Mouse (Mus musculus) layer of hippocampus, postnatal 14 days (tissue): ENCODE measurements around the gene Cops6. TPM values are rescaled to one million over a fixed set of nuclear protein-coding genes. Genes with fewer than 3 reads are reported as not detected.

ENCODE experiments used
- DNase-seq, 2 experiments: peaks; one replicate each; pipeline ENCODE4 v3.0.0; 2021 to 2022; ENCODE audit warnings: low spot score in 2 of 2, mixed read lengths in 1 of 2
- microRNA-seq, 2 experiments: library from miRNA; unstranded; fragments of <30 nt; microRNA quantifications; one replicate each; pipeline ENCODE4 v1.2.0; 2021
- total RNA-seq, 2 experiments: library from RNA; stranded (reverse); gene quantifications; 2 replicates each; pipeline ENCODE4 v1.2.3; 2021

Cops6 gene
- total RNA-seq, 2 experiments from 2014 or later: 132 to 144 TPM

DNA sequence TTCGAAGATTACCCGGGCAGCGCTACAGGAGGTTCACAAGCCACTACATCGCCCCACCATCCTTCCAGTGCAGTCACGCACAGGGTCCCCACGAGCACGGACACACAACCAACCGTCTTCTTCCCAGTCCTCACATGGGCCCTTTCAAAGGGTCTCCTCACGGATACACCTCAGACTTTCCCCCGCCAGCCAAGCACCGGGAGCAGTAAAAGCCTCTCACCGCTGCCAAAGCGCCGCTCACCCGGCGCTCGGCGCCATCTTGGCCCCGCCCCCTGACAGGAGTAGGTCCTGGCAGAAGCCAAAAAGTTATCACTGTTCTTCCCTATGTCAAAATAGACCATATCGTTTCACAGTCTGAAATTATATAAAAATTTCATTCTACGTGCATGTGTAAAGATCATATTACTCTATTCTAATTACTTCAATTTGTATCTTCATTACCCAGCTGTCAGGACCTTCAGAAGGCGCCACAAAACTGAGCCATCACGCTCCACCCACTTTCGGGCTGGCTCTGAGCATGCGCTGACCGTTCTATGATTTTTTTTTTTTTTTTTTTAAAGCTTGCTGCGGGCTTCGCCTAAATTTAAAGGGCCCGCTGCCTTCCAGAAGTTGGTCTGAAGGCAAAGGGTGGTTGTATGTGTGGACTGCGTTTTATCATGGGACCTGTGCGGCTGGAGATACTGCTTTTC is 26.2 kb downstream of the Cops6 start, which contains the start of the genes Taf6 and Cnpy4:
Taf6 (minus strand) TSS at position 502 of the 689 bp plus-strand sequence.
Cnpy4 (plus strand) TSS at position 536 of the 689 bp plus-strand sequence.
- peak; percentile 75 to 92 for DNase-seq

DNA sequence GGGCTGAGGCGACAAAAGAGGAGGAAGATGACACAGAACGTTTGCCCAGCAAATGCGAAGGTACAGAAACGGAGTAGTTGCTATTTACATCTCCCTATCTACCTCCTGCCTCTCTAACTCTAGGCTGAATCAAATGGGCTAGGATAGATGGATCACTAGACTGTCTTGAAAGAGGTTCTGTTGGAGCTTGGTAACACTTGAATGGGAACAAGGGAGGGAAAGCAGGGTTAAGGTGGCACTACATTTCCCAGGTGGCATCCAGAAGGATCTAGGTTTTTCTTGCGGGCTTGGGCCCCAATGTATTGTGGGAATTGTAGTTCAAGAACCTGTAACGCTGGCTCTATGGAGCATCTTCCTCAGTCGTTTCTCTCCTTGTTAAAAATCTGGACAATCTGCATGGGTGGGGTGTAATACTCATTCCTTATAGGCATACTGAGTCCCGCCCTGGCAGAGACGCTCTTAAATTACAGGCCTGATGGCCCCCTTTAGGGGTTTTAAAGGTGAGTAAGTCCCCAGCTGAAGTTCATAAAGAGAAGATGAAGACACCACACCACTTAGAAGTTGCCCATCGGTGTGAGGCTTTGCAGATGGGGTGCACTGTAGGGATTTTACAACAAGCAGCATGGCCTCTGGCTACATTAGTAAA is 26.9 kb downstream of the Cops6 start:
- DNase-seq: peak; percentile 63 to 86

DNA sequence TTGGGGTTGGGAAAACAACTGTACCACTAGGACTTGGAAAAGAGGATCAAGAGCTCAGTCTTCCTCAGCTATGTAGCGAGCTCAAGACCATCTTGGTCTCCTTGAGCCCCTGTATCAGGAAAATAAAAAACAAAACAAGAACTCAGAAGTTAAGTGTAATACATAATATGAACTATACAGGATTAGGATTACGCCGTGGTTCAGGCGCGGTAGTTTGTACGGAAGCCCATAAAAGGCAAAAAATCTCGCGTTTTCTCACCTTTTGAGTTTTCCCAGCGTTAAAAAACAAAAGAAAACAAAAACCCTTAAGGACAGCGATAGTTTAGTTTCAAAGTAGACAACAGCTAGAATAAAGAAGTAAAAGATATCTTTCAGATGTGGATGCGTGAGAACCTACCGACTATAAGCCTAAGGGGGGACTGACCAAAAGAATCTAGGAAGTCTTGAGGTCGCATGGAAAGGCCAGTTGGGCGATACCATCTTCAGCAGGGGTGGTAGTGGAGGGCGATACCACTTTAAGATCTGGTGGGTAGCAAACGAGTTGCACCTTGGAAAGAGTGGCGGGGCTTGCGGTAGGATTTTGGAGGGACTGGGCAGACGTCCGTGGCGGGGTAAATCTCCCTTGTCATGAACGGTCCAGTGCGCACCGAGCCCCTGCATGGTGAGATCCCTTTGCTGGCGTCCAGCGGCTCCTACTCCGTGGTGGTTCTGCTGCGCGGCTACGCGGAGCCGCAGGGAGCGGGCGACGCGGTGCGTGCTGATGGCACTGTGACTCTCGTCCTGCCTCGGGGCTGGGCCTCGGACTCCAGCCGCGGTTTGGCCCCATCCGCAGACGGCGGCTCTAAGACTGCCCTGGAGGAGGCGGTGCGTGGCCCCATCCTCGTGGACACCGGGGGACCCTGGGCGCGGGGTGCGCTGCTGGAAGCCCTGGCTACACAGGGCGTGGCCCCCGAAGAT is 33.2 kb downstream of the Cops6 start, which contains the start of gene Mblac1:
Mblac1 (plus strand) TSS at position 544 of the 957 bp plus-strand sequence.
- DNase-seq: peak; percentile 82 to 88

DNA sequence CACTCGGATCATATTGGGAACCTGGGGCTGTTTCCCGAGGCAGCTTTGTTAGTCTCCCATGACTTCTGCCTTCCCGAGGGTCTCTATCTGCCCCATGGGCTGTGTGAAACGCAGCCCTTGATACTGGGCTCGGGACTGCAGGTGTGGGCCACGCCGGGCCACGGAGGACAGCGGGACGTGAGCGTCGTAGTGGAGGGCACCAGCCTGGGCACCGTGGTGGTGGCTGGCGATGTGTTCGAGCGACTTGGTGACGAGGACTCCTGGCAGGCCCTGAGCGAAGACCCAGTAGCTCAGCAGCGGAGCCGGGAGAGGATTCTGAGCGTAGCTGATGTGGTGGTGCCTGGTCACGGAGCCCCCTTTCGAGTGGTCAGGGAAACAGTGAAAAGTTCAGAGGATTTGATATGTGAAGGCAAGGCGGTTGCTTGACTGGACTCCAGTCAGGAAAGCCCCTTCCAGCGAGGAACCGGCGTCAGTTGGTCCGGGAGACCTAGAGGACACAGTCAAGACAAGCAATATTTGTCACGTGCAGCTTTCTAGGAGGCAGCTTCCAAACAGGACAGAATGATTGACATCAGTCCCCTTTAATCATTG is 34.0 kb downstream of the Cops6 start:
- peak; percentile 45 to 50 for DNase-seq

DNA sequence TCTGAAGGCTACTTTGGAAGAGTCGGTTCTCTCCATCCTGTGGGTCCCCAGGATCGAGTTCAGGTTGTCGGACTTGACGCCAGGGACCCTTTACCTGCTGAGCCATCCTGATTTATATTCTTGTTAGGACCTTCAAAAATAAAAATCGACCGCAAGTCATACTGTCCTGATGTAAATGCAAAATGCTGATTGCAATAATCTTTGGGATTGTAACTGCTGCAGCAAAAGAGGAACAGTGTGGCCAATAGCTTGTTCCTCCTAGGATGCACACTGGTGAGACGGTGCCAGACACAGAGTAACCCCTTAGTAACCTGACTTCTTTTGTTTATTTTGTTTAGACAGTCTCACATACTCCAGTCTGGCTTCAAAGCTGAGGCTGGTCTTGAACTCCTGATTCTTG is 34.6 kb downstream of the Cops6 start:
- no peak for DNase-seq

DNA sequence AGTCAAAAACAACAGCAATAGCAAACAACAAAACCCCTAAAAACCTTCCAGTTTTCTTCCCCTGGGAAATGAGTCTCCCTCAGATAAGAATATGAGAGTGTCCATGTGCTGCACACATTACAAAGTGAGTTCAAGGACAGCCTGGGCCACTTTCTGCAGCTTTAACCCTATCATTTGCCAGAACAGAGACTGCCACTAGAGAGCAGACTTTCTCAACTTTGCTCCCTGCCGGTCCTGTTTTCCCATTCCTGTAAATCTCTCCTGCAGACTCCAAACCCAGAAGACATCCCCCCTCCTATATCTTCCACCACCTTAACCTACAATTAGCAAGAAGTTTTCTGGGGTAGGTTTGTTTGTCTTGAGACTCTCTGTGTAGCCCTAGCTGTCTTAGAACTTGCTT is 38.7 kb downstream of the Cops6 start:
- DNase-seq: no peak

DNA sequence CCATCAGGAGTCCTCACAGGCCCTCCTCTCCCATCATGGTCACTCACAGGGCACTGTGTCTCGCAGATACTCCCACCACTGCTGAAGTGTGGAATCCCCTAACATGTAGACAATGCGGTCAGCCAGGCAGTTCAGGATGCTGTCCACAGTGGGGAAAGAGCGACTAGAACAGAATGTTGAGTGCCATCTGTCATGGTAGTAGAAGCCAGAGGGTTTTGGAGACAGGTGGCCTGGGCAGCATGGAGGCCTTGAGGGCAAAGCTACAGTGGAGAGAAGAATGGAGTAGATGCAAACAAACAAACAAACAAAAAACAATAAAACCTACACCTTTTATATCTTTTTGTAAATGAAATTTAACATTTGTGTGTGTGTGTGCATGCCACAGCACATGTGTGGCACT is 41.2 kb downstream of the Cops6 start:
- no peak for DNase-seq

DNA sequence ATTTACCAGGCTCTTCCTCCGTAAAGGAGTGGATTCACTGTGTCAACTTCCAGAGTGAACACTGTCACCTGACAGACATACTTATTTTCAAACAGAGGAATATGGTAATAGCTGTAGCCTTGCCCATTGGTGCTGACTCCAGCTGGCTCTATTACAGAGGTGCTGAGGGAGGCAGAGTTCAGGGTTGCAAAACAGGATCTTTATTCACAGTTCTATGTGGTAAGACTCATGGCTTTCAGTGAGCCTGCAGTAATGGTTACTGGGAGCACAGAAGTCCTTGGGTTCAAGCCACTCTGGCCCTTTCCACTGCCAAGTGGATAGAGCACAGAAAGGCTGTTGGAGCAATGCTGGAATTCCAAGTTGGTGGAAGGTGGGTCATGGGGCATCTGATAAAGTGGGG is 46.4 kb downstream of the Cops6 start:
- no peak for DNase-seq

DNA sequence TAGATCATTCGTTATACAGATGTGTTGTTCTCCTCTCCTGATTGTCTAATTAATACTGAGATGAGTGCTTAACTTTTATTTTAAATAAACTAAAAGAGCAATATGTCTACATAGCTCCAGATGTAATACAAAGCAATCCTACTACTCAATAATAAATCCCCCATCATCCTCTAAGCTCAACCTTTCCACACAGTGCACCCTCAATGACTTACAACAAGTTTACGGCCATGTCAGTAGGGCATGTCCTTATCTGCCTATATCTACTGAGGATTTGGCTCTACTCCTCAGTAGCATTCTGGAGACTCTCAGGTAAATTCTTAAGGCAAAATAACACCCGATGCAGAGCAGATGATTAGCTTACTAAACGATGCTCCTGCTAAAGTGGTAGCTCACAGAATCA is 47.0 kb downstream of the Cops6 start:
- no peak for DNase-seq

Small RNA genes within 50 kb of the gene (microRNA-seq; reads per million reads assigned to microRNA genes)
- gene Mir106b: 687 to 992 reads per million in 2 experiments
- gene Mir25: 88.4 to 112 reads per million in 2 experiments
- 4,079 to 4,811 reads per million in 2 experiments for gene Mir93

Other genes starting within 250 kb of the Cops6 start
- gene Cyp3a13, start 239.5 kb upstream of the Cops6 start, total RNA-seq: under 1 TPM in 1 of 2 experiments, not detected in 1; 0.29 TPM
- 10 to 100 TPM; 25.4 to 25.7 TPM for gene Gjc3, start 198.0 kb upstream of the Cops6 start, total RNA-seq
- not detected for gene Azgp1, start 179.6 kb upstream of the Cops6 start, total RNA-seq
- gene Smok3a, start 139.8 kb upstream of the Cops6 start, total RNA-seq: not detected
- not detected for gene Smok3b, start 139.6 kb upstream of the Cops6 start, total RNA-seq
- gene Smok3c, start 107.9 kb upstream of the Cops6 start, total RNA-seq: not detected
- 10 to 100 TPM; 42.8 to 44.7 TPM for gene Zkscan1, start 76.0 kb upstream of the Cops6 start, total RNA-seq
- 10 to 100 TPM; 18.2 to 18.3 TPM for gene Zscan21, start 44.2 kb upstream of the Cops6 start, total RNA-seq
- 10 to 100 TPM in 1 of 2 experiments, 1 to 10 TPM in 1; 9.5 to 13.3 TPM for gene Zfp113, start 5.3 kb upstream of the Cops6 start, total RNA-seq
- 10 to 100 TPM; 23.7 to 26.6 TPM for gene Ap4m1, start 10.9 kb downstream of the Cops6 start, total RNA-seq
- gene Mcm7, start 11.4 kb downstream of the Cops6 start, total RNA-seq: 10 to 100 TPM; 21.3 to 21.8 TPM
- 10 to 100 TPM; 33.8 to 36.0 TPM for gene Taf6, start 26.4 kb downstream of the Cops6 start, total RNA-seq
- 10 to 100 TPM; 13.0 to 15.9 TPM for gene Cnpy4, start 26.4 kb downstream of the Cops6 start, total RNA-seq
- gene Mblac1, start 33.2 kb downstream of the Cops6 start, total RNA-seq: 10 to 100 TPM; 10.1 to 11.7 TPM
- under 1 TPM in 1 of 2 experiments, not detected in 1; 0.17 TPM for gene Nxpe5, start 64.8 kb downstream of the Cops6 start, total RNA-seq
- gene Lamtor4, start 94.4 kb downstream of the Cops6 start, total RNA-seq: 10 to 100 TPM; 64.5 to 66.6 TPM
- gene BC037034, start 103.0 kb downstream of the Cops6 start, total RNA-seq: 10 to 100 TPM; 72.5 to 79.9 TPM
- gene Gal3st4, start 111.8 kb downstream of the Cops6 start, total RNA-seq: 1 to 10 TPM; 2.3 to 4.0 TPM
- gene Gm43720, start 118.9 kb downstream of the Cops6 start, total RNA-seq: under 1 TPM in 1 of 2 experiments, not detected in 1; 0.07 TPM
- 1 to 10 TPM; 6.7 to 8.2 TPM for gene Gpc2, start 118.9 kb downstream of the Cops6 start, total RNA-seq
- 1 to 10 TPM; 2.2 to 2.9 TPM for gene Stag3, start 119.2 kb downstream of the Cops6 start, total RNA-seq
- not detected for gene Pvrig, start 180.9 kb downstream of the Cops6 start, total RNA-seq